Mouse (Mus musculus): Measurements from ENCODE around the gene Mmrn2. TPM values are rescaled to one million over a fixed set of nuclear protein-coding genes. Genes with fewer than 3 reads are reported as not detected.
"Not testable (repeated sequence)": the region's sequence is repeated elsewhere in the genome, so short reads cannot be mapped to it uniquely, and the experiment has no call there.

Gene Mmrn2
- polyA plus RNA-seq, 1 experiment from 2014 or later: 7.7 TPM

GRCm38 (mm10) chr14:34363490-34364253 lies 11.6 kb upstream of the Mmrn2 start:
- Histone ChIP-seq H3K4me2 (replicated peaks; ENCODE audit: low read depth, low read length) (peak overlapping the region; percentile 80), H3K9me3 (ENCODE audit: control insufficient read depth, low read depth, low read length) (no peaks in the 10 kb centered on the region), H3K4me3 (ENCODE audit: low read depth, low read length) (peak overlapping the region; percentile 22), H3K27ac (ENCODE audit: low read length) (peak overlapping the region; percentile 45; the same call in 1 of the 2 replicates), H3K36me3 (ENCODE audit: control insufficient read depth, insufficient read depth, low read length) (no peaks in the 10 kb centered on the region), H3K27me3 (ENCODE audit: control insufficient read depth, insufficient read depth, low read length) (no peaks in the 10 kb centered on the region), H3K9ac (replicated peaks; ENCODE audit: low read depth, low read length) (0 out of 2 replicates have a peak overlapping the region, but pooled peaks have one; percentile 25), H3K4me1 (ENCODE audit: control insufficient read depth, insufficient read depth, low read length) (no peaks in the 10 kb centered on the region)
- 7% methylated on average over 32 of the region's 32 CpGs for WGBS
- ATAC-seq (ENCODE audit: insufficient number of reproducible peaks, insufficient read depth, low FRiP score, low read depth): peak; percentile 84

GRCm38 (mm10) chr14:34364254-34365146 lies 10.8 kb upstream of the Mmrn2 start:
- peak overlapping the region; percentile 22; the same call in 1 of the 2 replicates for H3K4me3 ChIP-seq (ENCODE audit: low read depth, low read length)

GRCm38 (mm10) chr14:34365147-34365507 lies 10.1 kb upstream of the Mmrn2 start:
- H3K4me2 ChIP-seq (replicated peaks; ENCODE audit: low read depth, low read length): no peak overlapping the region

More at GRCm38 (mm10) chr14:34364254-34365146, 10.8 kb upstream of the Mmrn2 start:
- not testable (repeated sequence) for H3K9me3 ChIP-seq (ENCODE audit: control insufficient read depth, low read depth, low read length); ATAC-seq (ENCODE audit: insufficient number of reproducible peaks, insufficient read depth, low FRiP score, low read depth); H3K36me3 ChIP-seq (ENCODE audit: control insufficient read depth, insufficient read depth, low read length); H3K9ac ChIP-seq (replicated peaks; ENCODE audit: low read depth, low read length); H3K27me3 ChIP-seq (ENCODE audit: control insufficient read depth, insufficient read depth, low read length); H3K27ac ChIP-seq (ENCODE audit: low read length); H3K4me1 ChIP-seq (ENCODE audit: control insufficient read depth, insufficient read depth, low read length)
- WGBS: 85% methylated on average over 15 of the region's 15 CpGs
- H3K4me2 ChIP-seq (replicated peaks; ENCODE audit: low read depth, low read length): peak overlapping the region; percentile 80

DNA sequence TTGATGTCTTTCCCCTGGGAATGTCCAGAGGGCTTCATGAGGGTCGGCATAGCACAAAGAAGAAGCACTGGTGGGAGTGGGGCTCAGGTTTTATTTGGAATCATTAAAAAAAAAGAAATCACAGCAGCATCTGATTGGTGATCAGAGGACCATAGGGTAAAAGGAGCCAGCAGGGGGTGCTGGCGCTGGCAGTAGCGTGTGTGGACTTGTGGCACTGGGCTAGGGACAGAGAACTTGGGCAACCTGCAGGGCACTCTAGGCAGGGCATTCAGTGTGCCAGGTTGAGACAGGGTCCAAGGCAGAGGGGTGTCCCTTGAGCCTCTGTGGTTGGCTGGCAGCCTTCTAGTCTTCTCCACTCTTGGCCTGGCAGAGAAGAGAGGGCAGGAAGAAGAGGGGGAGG lies 5.1 kb upstream of the Mmrn2 start:
- Histone ChIP-seq H3K9me3 (ENCODE audit: control insufficient read depth, low read depth, low read length) (no peaks in the 10 kb centered on the region), H3K4me2 (replicated peaks; ENCODE audit: low read depth, low read length) (no peak overlapping the region), H3K36me3 (ENCODE audit: control insufficient read depth, insufficient read depth, low read length) (no peaks in the 10 kb centered on the region), H3K27me3 (ENCODE audit: control insufficient read depth, insufficient read depth, low read length) (no peaks in the 10 kb centered on the region), H3K9ac (replicated peaks; ENCODE audit: low read depth, low read length) (no peak overlapping the region), H3K4me1 (ENCODE audit: control insufficient read depth, insufficient read depth, low read length) (peaks cover 11% of the 10 kb centered on the region; the same call in 1 of the 2 replicates), H3K4me3 (ENCODE audit: low read depth, low read length) (no peak overlapping the region), H3K27ac (ENCODE audit: low read length) (no peak overlapping the region)
- WGBS: 73% methylated on average over 3 of the region's 3 CpGs
- no peak for ATAC-seq (ENCODE audit: insufficient number of reproducible peaks, insufficient read depth, low FRiP score, low read depth)

More at GRCm38 (mm10) chr14:34365147-34365507, 10.1 kb upstream of the Mmrn2 start:
- no peak overlapping the region for H3K4me3 ChIP-seq (ENCODE audit: low read depth, low read length)
- H3K4me1 ChIP-seq (ENCODE audit: control insufficient read depth, insufficient read depth, low read length): no peaks in the 10 kb centered on the region
- H3K9ac ChIP-seq (replicated peaks; ENCODE audit: low read depth, low read length): no peak overlapping the region
- H3K9me3 ChIP-seq (ENCODE audit: control insufficient read depth, low read depth, low read length): no peaks in the 10 kb centered on the region
- WGBS: 89% methylated on average over 2 of the region's 2 CpGs
- no peak for ATAC-seq (ENCODE audit: insufficient number of reproducible peaks, insufficient read depth, low FRiP score, low read depth)
- H3K27me3 ChIP-seq (ENCODE audit: control insufficient read depth, insufficient read depth, low read length): no peaks in the 10 kb centered on the region
- H3K36me3 ChIP-seq (ENCODE audit: control insufficient read depth, insufficient read depth, low read length): no peaks in the 10 kb centered on the region
- H3K27ac ChIP-seq (ENCODE audit: low read length): no peak overlapping the region

GRCm38 (mm10) chr14:34370921-34371320 lies 4.3 kb upstream of the Mmrn2 start:
- WGBS: 87% methylated on average over 3 of the region's 3 CpGs
- no peak overlapping the region for H3K9ac ChIP-seq (replicated peaks; ENCODE audit: low read depth, low read length)
- no peak overlapping the region for H3K4me2 ChIP-seq (replicated peaks; ENCODE audit: low read depth, low read length)
- no peak overlapping the region for H3K27ac ChIP-seq (ENCODE audit: low read length)
- ATAC-seq (ENCODE audit: insufficient number of reproducible peaks, insufficient read depth, low FRiP score, low read depth): no peak
- H3K9me3 ChIP-seq (ENCODE audit: control insufficient read depth, low read depth, low read length): no peaks in the 10 kb centered on the region
- no peak overlapping the region for H3K4me3 ChIP-seq (ENCODE audit: low read depth, low read length)
- H3K4me1 ChIP-seq (ENCODE audit: control insufficient read depth, insufficient read depth, low read length): peaks cover 11% of the 10 kb centered on the region; the same call in 1 of the 2 replicates
- no peaks in the 10 kb centered on the region for H3K27me3 ChIP-seq (ENCODE audit: control insufficient read depth, insufficient read depth, low read length)
- H3K36me3 ChIP-seq (ENCODE audit: control insufficient read depth, insufficient read depth, low read length): no peaks in the 10 kb centered on the region

GRCm38 (mm10) chr14:34371763-34372162 lies 3.5 kb upstream of the Mmrn2 start:
- H3K36me3 ChIP-seq (ENCODE audit: control insufficient read depth, insufficient read depth, low read length): no peaks in the 10 kb centered on the region
- H3K4me1 ChIP-seq (ENCODE audit: control insufficient read depth, insufficient read depth, low read length): peaks cover 11% of the 10 kb centered on the region; the same call in 1 of the 2 replicates
- no peak for ATAC-seq (ENCODE audit: insufficient number of reproducible peaks, insufficient read depth, low FRiP score, low read depth)
- H3K9ac ChIP-seq (replicated peaks; ENCODE audit: low read depth, low read length): no peak overlapping the region
- H3K4me3 ChIP-seq (ENCODE audit: low read depth, low read length): no peak overlapping the region
- H3K27me3 ChIP-seq (ENCODE audit: control insufficient read depth, insufficient read depth, low read length): no peaks in the 10 kb centered on the region
- H3K9me3 ChIP-seq (ENCODE audit: control insufficient read depth, low read depth, low read length): no peaks in the 10 kb centered on the region
- H3K4me2 ChIP-seq (replicated peaks; ENCODE audit: low read depth, low read length): no peak overlapping the region
- H3K27ac ChIP-seq (ENCODE audit: low read length): no peak overlapping the region
- 75% methylated on average over 2 of the region's 2 CpGs for WGBS

DNA sequence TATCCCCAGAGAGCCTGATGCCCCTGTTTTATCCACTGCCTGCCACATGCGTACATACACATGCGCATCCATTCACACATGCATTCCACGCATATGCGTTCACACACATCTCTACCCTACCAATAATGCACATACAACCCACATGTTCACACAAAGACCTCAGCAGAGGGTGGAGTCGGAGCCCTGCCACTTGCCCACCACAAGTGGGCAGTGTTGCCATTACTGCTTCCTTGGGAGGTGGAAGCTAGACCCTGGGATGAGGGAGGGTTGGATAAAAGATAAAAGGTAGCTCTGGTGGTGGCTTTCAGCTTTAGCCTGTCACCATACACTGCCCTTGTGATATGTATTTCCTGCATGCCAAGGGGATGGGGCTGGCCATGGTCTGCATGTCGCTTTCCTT lies 2.6 kb upstream of the Mmrn2 start:
- no peaks in the 10 kb centered on the region for H3K36me3 ChIP-seq (ENCODE audit: control insufficient read depth, insufficient read depth, low read length)
- no peak overlapping the region for H3K9ac ChIP-seq (replicated peaks; ENCODE audit: low read depth, low read length)
- no peaks in the 10 kb centered on the region for H3K9me3 ChIP-seq (ENCODE audit: control insufficient read depth, low read depth, low read length)
- no peak overlapping the region for H3K4me3 ChIP-seq (ENCODE audit: low read depth, low read length)
- H3K4me2 ChIP-seq (replicated peaks; ENCODE audit: low read depth, low read length): no peak overlapping the region
- no peak for ATAC-seq (ENCODE audit: insufficient number of reproducible peaks, insufficient read depth, low FRiP score, low read depth)
- peaks cover 11% of the 10 kb centered on the region; the same call in 1 of the 2 replicates for H3K4me1 ChIP-seq (ENCODE audit: control insufficient read depth, insufficient read depth, low read length)
- no peaks in the 10 kb centered on the region for H3K27me3 ChIP-seq (ENCODE audit: control insufficient read depth, insufficient read depth, low read length)
- WGBS: 87% methylated on average over 6 of the region's 6 CpGs
- H3K27ac ChIP-seq (ENCODE audit: low read length): no peak overlapping the region

GRCm38 (mm10) chr14:34373581-34373980 lies 1.7 kb upstream of the Mmrn2 start:
- Histone ChIP-seq H3K9me3 (ENCODE audit: control insufficient read depth, low read depth, low read length) (no peaks in the 10 kb centered on the region), H3K4me2 (replicated peaks; ENCODE audit: low read depth, low read length) (no peak overlapping the region), H3K9ac (replicated peaks; ENCODE audit: low read depth, low read length) (no peak overlapping the region), H3K27ac (ENCODE audit: low read length) (no peak overlapping the region), H3K4me1 (ENCODE audit: control insufficient read depth, insufficient read depth, low read length) (peaks cover 11% of the 10 kb centered on the region; the same call in 1 of the 2 replicates), H3K27me3 (ENCODE audit: control insufficient read depth, insufficient read depth, low read length) (no peaks in the 10 kb centered on the region), H3K36me3 (ENCODE audit: control insufficient read depth, insufficient read depth, low read length) (no peaks in the 10 kb centered on the region), H3K4me3 (ENCODE audit: low read depth, low read length) (no peak overlapping the region)
- ATAC-seq (ENCODE audit: insufficient number of reproducible peaks, insufficient read depth, low FRiP score, low read depth): no peak
- 80% methylated on average over 6 of the region's 6 CpGs for WGBS

Measured in stomach, embryonic 14.5 days (tissue).